Mouse (Mus musculus) forebrain, embryonic 15.5 days (tissue): ENCODE data around the gene Spag17. TPM values are rescaled to one million over a fixed set of nuclear protein-coding genes. Genes with fewer than 3 reads are reported as not detected.
A peak's percentile ranks its signal among the peaks of the same experiment; 100 is the strongest.

Experiments used
- ATAC-seq: fragments of 200-750 bp; cut with Nextera tagmentation; replicated peaks from 2 replicates; pipeline ENCODE4 v1.8.0; 2017; ENCODE audit warnings: mild to moderate bottlenecking, moderate TSS enrichment, moderate library complexity
- H3K27ac ChIP-seq: fragments of 300-500 bp; sonication (generic); replicated peaks from 2 replicates; pipeline ENCODE4 v1.5.1; 2015; ENCODE audit warnings: mild to moderate bottlenecking, inconsistent platforms
- H3K27me3 ChIP-seq: fragments of 300-500 bp; sonication (generic); 2 replicates; pipeline ENCODE4 v1.6.1; 2015; ENCODE audit warnings: inconsistent platforms
- H3K36me3 ChIP-seq: fragments of 300-500 bp; sonication (generic); 2 replicates; pipeline ENCODE4 v1.6.1; 2015; ENCODE audit warnings: mild to moderate bottlenecking, inconsistent platforms
- H3K4me1 ChIP-seq: fragments of 300-500 bp; sonication (generic); 2 replicates; pipeline ENCODE4 v1.6.1; 2015; ENCODE audit warnings: inconsistent platforms
- H3K4me2 ChIP-seq: fragments of 300-500 bp; sonication (generic); replicated peaks from 2 replicates; pipeline ENCODE4 v1.6.1; 2015; ENCODE audit warnings: mild to moderate bottlenecking, inconsistent platforms
- H3K4me3 ChIP-seq: fragments of 300-500 bp; sonication (generic); 2 replicates; pipeline ENCODE4 v1.5.1; 2015; ENCODE audit warnings: mild to moderate bottlenecking, inconsistent platforms
- H3K9ac ChIP-seq: fragments of 300-500 bp; sonication (generic); replicated peaks from 2 replicates; pipeline ENCODE4 v1.6.1; 2015; ENCODE audit warnings: mild to moderate bottlenecking, inconsistent platforms
- H3K9me3 ChIP-seq: fragments of 300-500 bp; sonication (generic); 2 replicates; pipeline ENCODE4 v1.6.1; 2016; ENCODE audit warnings: inconsistent platforms
- WGBS: fragments of 180-500 bp; shearing (Covaris S2); methylation state at CpG from one replicate; pipeline ENCODE4 v1.1.7; 2015; ENCODE audit warnings: mixed read lengths; 5-methylcytosine and 5-hydroxymethylcytosine counted together
- polyA plus RNA-seq: library from polyadenylated mRNA; unstranded; fragments of >200 nt; fragmentation: Nextera tagmentation; extraction: Ambion mirVana; gene quantifications from 2 replicates; pipeline ENCODE4 v1.2.1, GENCODE M21; 2015

The Spag17 gene
- polyA plus RNA-seq, 1 experiment from 2014 or later, result 0.47 TPM

DNA sequence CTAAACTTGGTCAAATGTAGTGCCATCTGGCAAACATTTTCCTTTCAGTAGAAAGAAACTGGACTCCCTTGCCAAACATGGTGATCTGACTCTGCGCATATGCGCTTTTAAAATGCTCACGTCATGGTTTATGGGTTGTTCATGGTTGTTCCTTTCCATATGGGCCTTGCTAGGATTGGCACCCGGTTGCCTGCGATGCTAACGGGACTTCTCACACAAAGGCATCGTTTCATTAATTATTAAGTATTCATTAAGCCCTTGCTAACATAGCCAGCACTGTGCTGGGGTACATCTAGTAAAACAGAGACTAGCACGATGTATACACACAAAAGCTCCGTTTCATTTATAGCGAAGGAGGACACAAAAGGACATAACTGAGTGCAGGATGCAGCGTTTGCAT is 304.7 kb downstream of the Spag17 start:
- no peak overlapping the region for H3K4me2 ChIP-seq
- H3K9ac ChIP-seq, result no peak overlapping the region
- H3K9me3 ChIP-seq, result no peaks in the 10 kb centered on the region
- H3K4me3 ChIP-seq, result no peak overlapping the region
- ATAC-seq, result peak; percentile 53
- H3K27me3 ChIP-seq, result no peaks in the 10 kb centered on the region
- H3K36me3 ChIP-seq, result peaks cover 50% of the 10 kb centered on the region
- WGBS, result 70% methylated on average over 11 of the region's 11 CpGs
- no peak overlapping the region for H3K27ac ChIP-seq
- no peaks in the 10 kb centered on the region for H3K4me1 ChIP-seq
